Mouse (Mus musculus): ENCODE data around the gene Prdm10. TPM values are rescaled to one million over a fixed set of nuclear protein-coding genes. Genes with fewer than 3 reads are reported as not detected.

Prdm10 gene
- polyA plus RNA-seq, 1 experiment from 2014 or later, result 6.4 TPM

GRCm38 (mm10) chr9:31290201-31290862 is 10.0 kb downstream of the Prdm10 start:
- DNase-seq (ENCODE audit: low spot score) (no peak), ATAC-seq (replicated peaks; ENCODE audit: low FRiP score, low TSS enrichment, low read depth) (no peak)
- 0 out of 2 replicates have a peak, but pooled peaks cover 3% of the 10 kb centered on the region for H3K36me3 ChIP-seq (ENCODE audit: control insufficient read depth, insufficient read depth, low read length)
- H3K4me2 ChIP-seq (ENCODE audit: low read length), result no peak overlapping the region
- H3K9me3 ChIP-seq (ENCODE audit: control insufficient read depth, low read length), result no peaks in the 10 kb centered on the region
- H3K9ac ChIP-seq (ENCODE audit: low read length), result no peak overlapping the region
- no peaks in the 10 kb centered on the region for H3K27me3 ChIP-seq (replicated peaks; ENCODE audit: control insufficient read depth, insufficient read depth, low read length)
- H3K4me1 ChIP-seq (replicated peaks; ENCODE audit: control insufficient read depth, insufficient read depth, low read length), result 0 out of 2 replicates have a peak, but pooled peaks cover 2% of the 10 kb centered on the region
- no peak overlapping the region for H3K4me3 ChIP-seq (ENCODE audit: low read depth, low read length)
- WGBS, result 73% methylated on average over 14 of the region's 14 CpGs
- H3K27ac ChIP-seq (ENCODE audit: low read depth), result no peak overlapping the region

- no peak for DNase-seq (ENCODE audit: low spot score)
- H3K27me3 ChIP-seq (replicated peaks; ENCODE audit: control insufficient read depth, insufficient read depth, low read length), result no peaks in the 10 kb centered on the region
- H3K9ac ChIP-seq (ENCODE audit: low read length), result no peak overlapping the region
- 0 out of 2 replicates have a peak, but pooled peaks cover 3% of the 10 kb centered on the region for H3K36me3 ChIP-seq (ENCODE audit: control insufficient read depth, insufficient read depth, low read length)
- H3K27ac ChIP-seq (ENCODE audit: low read depth), result no peak overlapping the region
- no peak overlapping the region for H3K4me3 ChIP-seq (ENCODE audit: low read depth, low read length)
- no peaks in the 10 kb centered on the region for H3K9me3 ChIP-seq (ENCODE audit: control insufficient read depth, low read length)
- WGBS, result 73% methylated on average over 4 of the region's 4 CpGs
- no peak overlapping the region for H3K4me2 ChIP-seq (ENCODE audit: low read length)
- 0 out of 2 replicates have a peak, but pooled peaks cover 2% of the 10 kb centered on the region for H3K4me1 ChIP-seq (replicated peaks; ENCODE audit: control insufficient read depth, insufficient read depth, low read length)
- ATAC-seq (replicated peaks; ENCODE audit: low FRiP score, low TSS enrichment, low read depth), result no peak
These were observed 11.6 kb downstream of the Prdm10 start for GRCm38 (mm10) chr9:31291978-31292377.

GRCm38 (mm10) chr9:31293208-31293607 is 12.9 kb downstream of the Prdm10 start:
- WGBS, result 81% methylated on average over 2 of the region's 2 CpGs
- H3K36me3 ChIP-seq (ENCODE audit: control insufficient read depth, insufficient read depth, low read length), result 0 out of 2 replicates have a peak, but pooled peaks cover 3% of the 10 kb centered on the region
- ATAC-seq (replicated peaks; ENCODE audit: low FRiP score, low TSS enrichment, low read depth), result no peak
- H3K4me2 ChIP-seq (ENCODE audit: low read length), result no peak overlapping the region
- no peak overlapping the region for H3K9ac ChIP-seq (ENCODE audit: low read length)
- H3K4me1 ChIP-seq (replicated peaks; ENCODE audit: control insufficient read depth, insufficient read depth, low read length), result 0 out of 2 replicates have a peak, but pooled peaks cover 2% of the 10 kb centered on the region
- no peak overlapping the region for H3K27ac ChIP-seq (ENCODE audit: low read depth)
- H3K27me3 ChIP-seq (replicated peaks; ENCODE audit: control insufficient read depth, insufficient read depth, low read length), result no peaks in the 10 kb centered on the region
- no peak overlapping the region for H3K4me3 ChIP-seq (ENCODE audit: low read depth, low read length)
- DNase-seq (ENCODE audit: low spot score), result no peak
- H3K9me3 ChIP-seq (ENCODE audit: control insufficient read depth, low read length), result no peaks in the 10 kb centered on the region

- no peak overlapping the region for H3K4me3 ChIP-seq (ENCODE audit: low read depth, low read length)
- no peaks in the 10 kb centered on the region for H3K9me3 ChIP-seq (ENCODE audit: control insufficient read depth, low read length)
- 0 out of 2 replicates have a peak, but pooled peaks cover 2% of the 10 kb centered on the region for H3K4me1 ChIP-seq (replicated peaks; ENCODE audit: control insufficient read depth, insufficient read depth, low read length)
- no peak for DNase-seq (ENCODE audit: low spot score)
- 70% methylated on average over 2 of the region's 2 CpGs for WGBS
- no peak overlapping the region for H3K9ac ChIP-seq (ENCODE audit: low read length)
- no peaks in the 10 kb centered on the region for H3K36me3 ChIP-seq (ENCODE audit: control insufficient read depth, insufficient read depth, low read length)
- H3K4me2 ChIP-seq (ENCODE audit: low read length), result no peak overlapping the region
- no peaks in the 10 kb centered on the region for H3K27me3 ChIP-seq (replicated peaks; ENCODE audit: control insufficient read depth, insufficient read depth, low read length)
- ATAC-seq (replicated peaks; ENCODE audit: low FRiP score, low TSS enrichment, low read depth), result no peak
- no peak overlapping the region for H3K27ac ChIP-seq (ENCODE audit: low read depth)
These were observed 15.0 kb downstream of the Prdm10 start for GRCm38 (mm10) chr9:31295311-31295710.

- 90% methylated on average over 3 of the region's 3 CpGs for WGBS
- 0 out of 2 replicates have a peak, but pooled peaks cover 2% of the 10 kb centered on the region for H3K4me1 ChIP-seq (replicated peaks; ENCODE audit: control insufficient read depth, insufficient read depth, low read length)
- no peaks in the 10 kb centered on the region for H3K9me3 ChIP-seq (ENCODE audit: control insufficient read depth, low read length)
- no peaks in the 10 kb centered on the region for H3K36me3 ChIP-seq (ENCODE audit: control insufficient read depth, insufficient read depth, low read length)
- H3K27ac ChIP-seq (ENCODE audit: low read depth), result no peak overlapping the region
- ATAC-seq (replicated peaks; ENCODE audit: low FRiP score, low TSS enrichment, low read depth) (no peak), DNase-seq (ENCODE audit: low spot score) (no peak)
- H3K4me3 ChIP-seq (ENCODE audit: low read depth, low read length), result no peak overlapping the region
- no peak overlapping the region for H3K4me2 ChIP-seq (ENCODE audit: low read length)
- H3K27me3 ChIP-seq (replicated peaks; ENCODE audit: control insufficient read depth, insufficient read depth, low read length), result no peaks in the 10 kb centered on the region
- no peak overlapping the region for H3K9ac ChIP-seq (ENCODE audit: low read length)
These were observed 16.0 kb downstream of the Prdm10 start for GRCm38 (mm10) chr9:31296293-31296692.

GRCm38 (mm10) chr9:31298751-31299150 is 18.4 kb downstream of the Prdm10 start:
- Histone ChIP-seq H3K9ac (ENCODE audit: low read length) (no peak overlapping the region), H3K4me3 (ENCODE audit: low read depth, low read length) (no peak overlapping the region), H3K36me3 (ENCODE audit: control insufficient read depth, insufficient read depth, low read length) (no peaks in the 10 kb centered on the region), H3K27ac (ENCODE audit: low read depth) (no peak overlapping the region), H3K4me1 (replicated peaks; ENCODE audit: control insufficient read depth, insufficient read depth, low read length) (0 out of 2 replicates have a peak, but pooled peaks cover 2% of the 10 kb centered on the region), H3K9me3 (ENCODE audit: control insufficient read depth, low read length) (no peaks in the 10 kb centered on the region), H3K27me3 (replicated peaks; ENCODE audit: control insufficient read depth, insufficient read depth, low read length) (no peaks in the 10 kb centered on the region), H3K4me2 (ENCODE audit: low read length) (no peak overlapping the region)
- ATAC-seq (replicated peaks; ENCODE audit: low FRiP score, low TSS enrichment, low read depth) (no peak), DNase-seq (ENCODE audit: low spot score) (no peak)
- 85% methylated on average over 6 of the region's 6 CpGs for WGBS

DNA sequence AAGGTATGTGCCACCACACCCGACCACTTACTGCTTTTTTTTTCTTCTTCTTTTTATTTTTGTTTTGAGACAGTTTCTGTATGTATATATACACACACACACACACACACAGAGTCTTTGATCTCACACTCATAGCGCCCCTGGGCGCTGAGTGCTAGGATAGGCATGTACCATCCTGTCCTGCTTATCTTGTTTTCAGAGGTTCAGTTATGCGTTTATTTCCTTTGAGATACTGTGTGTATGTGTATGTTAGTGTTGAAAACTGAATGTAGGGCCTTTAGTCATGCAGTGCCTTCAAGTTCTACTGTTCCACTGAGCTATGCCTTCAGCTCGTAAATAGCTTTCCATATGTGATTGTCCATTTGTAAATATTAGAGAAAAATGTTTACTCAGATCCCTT is 20.2 kb downstream of the Prdm10 start:
- 0 out of 2 replicates have a peak, but pooled peaks cover 2% of the 10 kb centered on the region for H3K4me1 ChIP-seq (replicated peaks; ENCODE audit: control insufficient read depth, insufficient read depth, low read length)

DNA sequence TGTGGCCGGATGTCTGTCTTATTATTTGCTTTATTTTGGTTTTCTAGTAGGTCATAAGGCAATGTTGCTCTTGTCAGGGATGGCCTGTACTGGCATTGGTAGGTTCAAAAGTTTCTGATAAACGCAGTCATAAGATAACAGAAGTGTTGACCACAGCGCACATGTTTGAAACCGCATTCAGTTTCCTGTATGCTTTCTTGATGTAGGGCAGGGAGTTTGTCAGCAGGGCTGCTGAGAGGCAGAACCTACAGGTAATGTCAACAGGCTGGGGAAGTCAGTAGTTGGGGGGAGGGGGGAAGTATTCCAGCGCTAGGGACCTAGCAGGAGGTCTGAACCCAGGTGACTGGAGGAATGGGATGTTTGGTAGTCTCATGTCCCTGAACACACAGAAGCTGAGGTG is 20.8 kb downstream of the Prdm10 start:
- H3K27ac ChIP-seq (ENCODE audit: low read depth), result no peak overlapping the region
- no peak overlapping the region for H3K4me2 ChIP-seq (ENCODE audit: low read length)
- H3K9ac ChIP-seq (ENCODE audit: low read length), result no peak overlapping the region
- H3K4me3 ChIP-seq (ENCODE audit: low read depth, low read length), result no peak overlapping the region
- no peak for DNase-seq (ENCODE audit: low spot score)
- 56% methylated on average over 5 of the region's 5 CpGs for WGBS
- H3K27me3 ChIP-seq (replicated peaks; ENCODE audit: control insufficient read depth, insufficient read depth, low read length), result no peaks in the 10 kb centered on the region
- ATAC-seq (replicated peaks; ENCODE audit: low FRiP score, low TSS enrichment, low read depth), result no peak
- no peaks in the 10 kb centered on the region for H3K9me3 ChIP-seq (ENCODE audit: control insufficient read depth, low read length)
- H3K4me1 ChIP-seq (replicated peaks; ENCODE audit: control insufficient read depth, insufficient read depth, low read length), result 0 out of 2 replicates have a peak, but pooled peaks cover 2% of the 10 kb centered on the region
- H3K36me3 ChIP-seq (ENCODE audit: control insufficient read depth, insufficient read depth, low read length), result no peaks in the 10 kb centered on the region

More for the DNA sequence above, 20.2 kb downstream of the Prdm10 start:
- no peaks in the 10 kb centered on the region for H3K36me3 ChIP-seq (ENCODE audit: control insufficient read depth, insufficient read depth, low read length)
- H3K4me2 ChIP-seq (ENCODE audit: low read length), result no peak overlapping the region
- WGBS, result 81% methylated on average over 5 of the region's 5 CpGs
- H3K27me3 ChIP-seq (replicated peaks; ENCODE audit: control insufficient read depth, insufficient read depth, low read length), result no peaks in the 10 kb centered on the region
- no peaks in the 10 kb centered on the region for H3K9me3 ChIP-seq (ENCODE audit: control insufficient read depth, low read length)
- no peak for ATAC-seq (replicated peaks; ENCODE audit: low FRiP score, low TSS enrichment, low read depth)
- H3K9ac ChIP-seq (ENCODE audit: low read length), result no peak overlapping the region
- no peak overlapping the region for H3K27ac ChIP-seq (ENCODE audit: low read depth)
- no peak for DNase-seq (ENCODE audit: low spot score)
- no peak overlapping the region for H3K4me3 ChIP-seq (ENCODE audit: low read depth, low read length)
